Mouse (Mus musculus) myocyte (in vitro differentiated cells): ENCODE results near the gene Pnkp. TPM values are rescaled to one million over a fixed set of nuclear protein-coding genes. Genes with fewer than 3 reads are reported as not detected.

Source experiments
- H3K27me3 ChIP-seq: one replicate; pipeline ENCODE4 v1.6.1; 2011; ENCODE audit not compliant: control insufficient read depth, insufficient read depth, insufficient read length
- H3K36me3 ChIP-seq: one replicate; pipeline ENCODE4 v1.6.1; 2011; ENCODE audit not compliant: control insufficient read depth, insufficient read depth
- H3K4me2 ChIP-seq: one replicate; pipeline ENCODE4 v1.6.1; 2011; ENCODE audit warnings: low read depth, control low read depth
- H3K4me3 ChIP-seq: one replicate; pipeline ENCODE4 v1.5.1; 2011; ENCODE audit warnings: mild to moderate bottlenecking, control low read depth, moderate library complexity
- H3K79me2 ChIP-seq: one replicate; pipeline ENCODE4 v1.6.1; 2011; ENCODE audit not compliant: control insufficient read depth, insufficient read depth
- H3ac ChIP-seq: one replicate; pipeline ENCODE4 v1.6.1; 2011; ENCODE audit not compliant: control insufficient read depth, insufficient read length
- CEBPB ChIP-seq: IDR thresholded peaks from 2 replicates; pipeline ENCODE4 v1.6.1; 2011; ENCODE audit warnings: mild to moderate bottlenecking, moderate library complexity; ENCODE audit not compliant: poor library complexity, insufficient read depth, severe bottlenecking
- E2F4 ChIP-seq: IDR thresholded peaks from one replicate; pipeline ENCODE4 v1.6.1; 2011; ENCODE audit warnings: mild to moderate bottlenecking, control low read depth, moderate library complexity; ENCODE audit not compliant: insufficient read depth
- MAX ChIP-seq: IDR thresholded peaks from one replicate; pipeline ENCODE4 v1.6.1; 2011; ENCODE audit warnings: low read depth, mild to moderate bottlenecking, control low read depth
- MYOD1 ChIP-seq, 3 experiments: IDR thresholded peaks; one replicate each; pipeline ENCODE4 v1.6.1; 2011; ENCODE audit warnings: control low read depth in 2 of 3, low read depth in 2 of 3, mild to moderate bottlenecking in 2 of 3, moderate library complexity in 1 of 3; ENCODE audit not compliant: insufficient read length in 2 of 3, control insufficient read depth in 1 of 3
- MYOG ChIP-seq, 3 experiments: IDR thresholded peaks; one replicate each; pipeline ENCODE4 v1.6.1; 2011; ENCODE audit warnings: control low read depth in 2 of 3, low read depth in 2 of 3, mild to moderate bottlenecking in 2 of 3; ENCODE audit not compliant: insufficient read length in 2 of 3, control insufficient read depth in 1 of 3, insufficient read depth in 1 of 3
- POLR2A ChIP-seq: IDR thresholded peaks from one replicate; pipeline ENCODE4 v1.6.1; 2011; ENCODE audit warnings: low read depth, mild to moderate bottlenecking, control low read depth, moderate library complexity; ENCODE audit not compliant: insufficient read length
- POLR2AphosphoS2 ChIP-seq: IDR thresholded peaks from one replicate; pipeline ENCODE4 v1.6.1; 2011; ENCODE audit warnings: low read depth, control low read depth; ENCODE audit not compliant: insufficient read length
- REST ChIP-seq: IDR thresholded peaks from one replicate; pipeline ENCODE4 v1.6.1; 2011; ENCODE audit warnings: mild to moderate bottlenecking, control low read depth, moderate library complexity; ENCODE audit not compliant: insufficient read depth, insufficient read length
- SRF ChIP-seq: IDR thresholded peaks from one replicate; pipeline ENCODE4 v1.6.1; 2011; ENCODE audit warnings: low read depth; ENCODE audit not compliant: control insufficient read depth, insufficient read length
- TCF12 ChIP-seq: IDR thresholded peaks from one replicate; pipeline ENCODE4 v1.6.1; 2011; ENCODE audit warnings: mild to moderate bottlenecking, control low read depth; ENCODE audit not compliant: poor library complexity, insufficient read depth, severe bottlenecking
- TCF3 ChIP-seq: IDR thresholded peaks from one replicate; pipeline ENCODE4 v1.6.1; 2011; ENCODE audit warnings: low read depth, control low read depth; ENCODE audit not compliant: insufficient read length
- USF1 ChIP-seq: IDR thresholded peaks from one replicate; pipeline ENCODE4 v1.6.1; 2011; ENCODE audit warnings: low read depth, mild to moderate bottlenecking, control low read depth, moderate library complexity
- polyA plus RNA-seq: library from polyadenylated mRNA; unstranded; fragments of >200 nt; fragmentation: generic; extraction: Trizol; gene quantifications from one replicate; pipeline ENCODE4 v1.2.1, GENCODE M21; 2012; ENCODE audit warnings: missing spikeins

The Pnkp gene
- polyA plus RNA-seq, 1 experiment, result 47.9 TPM

- Histone ChIP-seq H3K4me2 (no peak overlapping the region), H3K79me2 (peaks cover 12% of the 10 kb centered on the region), H3K4me3 (no peak overlapping the region), H3K27me3 (no peaks in the 10 kb centered on the region), H3ac (no peak overlapping the region), H3K36me3 (no peaks in the 10 kb centered on the region)
- no peak for TF ChIP-seq MYOD1 (IDR thresholded peaks at IDR 0.05; ENCODE audit: control insufficient read depth in 1 of 3, insufficient read length in 2 of 3, low read depth in 2 of 3)
- no peak for TF ChIP-seq TCF12
- no peak for TF ChIP-seq CEBPB
Observed at GRCm38 (mm10) chr7:44883036-44883435, 26.1 kb downstream of the Pnkp start.

GRCm38 (mm10) chr7:44884637-44885036 lies 27.7 kb downstream of the Pnkp start:
- Histone ChIP-seq H3ac (no peak overlapping the region), H3K4me3 (no peak overlapping the region), H3K79me2 (peaks cover 27% of the 10 kb centered on the region), H3K27me3 (no peaks in the 10 kb centered on the region), H3K4me2 (no peak overlapping the region), H3K36me3 (no peaks in the 10 kb centered on the region)
- TF ChIP-seq MYOD1 (IDR thresholded peaks at IDR 0.05; ENCODE audit: control insufficient read depth in 1 of 3, insufficient read length in 2 of 3, low read depth in 2 of 3) (no peak), TCF12 (no peak), MAX (no peak), CEBPB (no peak), REST (no peak), POLR2AphosphoS2 (no peak), SRF (no peak), MYOG (IDR thresholded peaks at IDR 0.05; ENCODE audit: control insufficient read depth in 1 of 3, insufficient read depth in 1 of 3, insufficient read length in 2 of 3, low read depth in 2 of 3) (no peak), TCF3 (no peak), E2F4 (no peak), USF1 (no peak), POLR2A (no peak)

GRCm38 (mm10) chr7:44886964-44887363 lies 30.0 kb downstream of the Pnkp start:
- H3K36me3 ChIP-seq, result no peaks in the 10 kb centered on the region

GRCm38 (mm10) chr7:44888256-44889105 lies 31.5 kb downstream of the Pnkp start:
- H3ac ChIP-seq, result no peak overlapping the region
- peaks cover 50% of the 10 kb centered on the region for H3K79me2 ChIP-seq
- H3K36me3 ChIP-seq, result no peaks in the 10 kb centered on the region
- no peaks in the 10 kb centered on the region for H3K27me3 ChIP-seq
- TF ChIP-seq SRF (no peak), MYOD1 (IDR thresholded peaks at IDR 0.05; ENCODE audit: control insufficient read depth in 1 of 3, insufficient read length in 2 of 3, low read depth in 2 of 3) (no peak), E2F4 (no peak), TCF12 (no peak), POLR2A (no peak), MYOG (IDR thresholded peaks at IDR 0.05; ENCODE audit: control insufficient read depth in 1 of 3, insufficient read depth in 1 of 3, insufficient read length in 2 of 3, low read depth in 2 of 3) (no peak), POLR2AphosphoS2 (no peak), MAX (no peak), TCF3 (no peak), REST (no peak), CEBPB (no peak), USF1 (no peak)
- H3K4me2 ChIP-seq, result no peak overlapping the region
- no peak overlapping the region for H3K4me3 ChIP-seq

More at GRCm38 (mm10) chr7:44886964-44887363, 30.0 kb downstream of the Pnkp start:
- TF ChIP-seq REST (no peak), MYOD1 (IDR thresholded peaks at IDR 0.05; ENCODE audit: control insufficient read depth in 1 of 3, insufficient read length in 2 of 3, low read depth in 2 of 3) (no peak), CEBPB (no peak), TCF12 (no peak), MYOG (IDR thresholded peaks at IDR 0.05; ENCODE audit: control insufficient read depth in 1 of 3, insufficient read depth in 1 of 3, insufficient read length in 2 of 3, low read depth in 2 of 3) (no peak), SRF (no peak), POLR2AphosphoS2 (no peak), E2F4 (no peak), TCF3 (no peak)
- Histone ChIP-seq H3K27me3 (no peaks in the 10 kb centered on the region), H3K4me3 (no peak overlapping the region), H3K4me2 (no peak overlapping the region), H3ac (no peak overlapping the region), H3K79me2 (peaks cover 48% of the 10 kb centered on the region)
